Mouse (Mus musculus): ENCODE results near the gene Cyp26a1. TPM values are rescaled to one million over a fixed set of nuclear protein-coding genes. Genes with fewer than 3 reads are reported as not detected.

Gene Cyp26a1
- 1.7 and 2.1 TPM in 2 replicates for polyA plus RNA-seq (2015; fragmentation: Nextera tagmentation; extraction: Ambion mirVana)

DNA sequence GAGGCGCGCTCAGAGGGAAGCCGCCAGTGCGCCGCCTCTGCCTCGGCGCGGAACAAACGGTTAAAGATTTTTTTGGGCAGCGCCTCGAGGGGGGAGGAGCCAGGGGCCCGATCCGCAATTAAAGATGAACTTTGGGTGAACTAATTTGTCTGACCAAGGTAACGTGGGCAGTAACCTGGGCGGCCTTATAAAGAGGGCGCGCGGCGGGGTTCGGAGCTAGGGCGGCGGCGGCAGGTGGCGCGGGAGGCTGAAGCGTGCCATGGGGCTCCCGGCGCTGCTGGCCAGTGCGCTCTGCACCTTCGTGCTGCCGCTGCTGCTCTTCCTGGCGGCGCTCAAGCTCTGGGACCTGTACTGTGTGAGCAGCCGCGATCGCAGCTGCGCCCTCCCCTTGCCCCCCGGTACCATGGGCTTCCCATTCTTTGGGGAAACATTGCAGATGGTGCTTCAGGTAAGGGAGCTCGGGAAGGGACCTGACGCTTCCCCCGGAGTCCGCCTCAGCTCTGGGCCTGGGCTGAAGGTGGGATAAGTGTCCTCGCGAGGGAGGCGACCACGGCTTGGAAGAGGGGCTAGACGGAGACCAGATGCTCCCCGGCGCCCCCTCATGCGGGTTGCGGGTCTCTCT is at the start of gene Cyp26a1:
TSS of gene Cyp26a1 (plus strand) at position 148 of the 622 bp plus-strand sequence.
- H3K4me1 ChIP-seq (replicated peaks), result peaks cover 39% of the 10 kb centered on the region
- no peaks in the 10 kb centered on the region for H3K36me3 ChIP-seq
- peak within 1 kb of the TSS; percentile 50 for H3K4me3 ChIP-seq
- H3K4me2 ChIP-seq, result peak within 1 kb of the TSS; percentile 82
- under 1% methylated on average over 49 of the region's 51 CpGs for WGBS
- no peaks in the 10 kb centered on the region for H3K9me3 ChIP-seq (replicated peaks)
- peaks cover 100% of the 10 kb centered on the region for H3K27me3 ChIP-seq
- no peak for ATAC-seq (replicated peaks; ENCODE audit: insufficient number of reproducible peaks, insufficient read depth, low FRiP score, low read depth)
- no peak within 1 kb of the TSS for H3K9ac ChIP-seq
- no peak within 1 kb of the TSS for H3K27ac ChIP-seq

DNA sequence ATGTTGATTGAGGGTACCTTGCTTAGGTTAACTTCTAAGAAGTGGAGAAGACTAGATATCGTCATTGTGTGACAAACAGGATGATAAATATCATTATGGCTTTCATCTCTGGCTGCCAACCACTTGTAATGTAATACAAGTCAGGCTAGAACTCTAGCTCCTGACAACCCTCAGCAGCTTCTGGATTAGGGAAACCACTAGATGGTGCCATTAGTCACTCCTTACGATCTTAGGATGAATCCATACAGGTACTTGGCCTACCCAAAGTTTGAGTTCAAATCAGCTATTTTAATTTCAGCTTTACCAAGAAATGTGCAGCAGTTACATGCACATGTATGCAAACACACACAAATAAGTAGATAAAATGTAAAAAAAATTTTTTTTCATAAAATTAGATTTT is 49.6 kb upstream of the Cyp26a1 start:
- no peak overlapping the region for H3K4me3 ChIP-seq
- H3K27me3 ChIP-seq, result no peaks in the 10 kb centered on the region
- H3K9me3 ChIP-seq (replicated peaks), result no peaks in the 10 kb centered on the region
- no peak overlapping the region for H3K4me2 ChIP-seq
- no peak overlapping the region for H3K9ac ChIP-seq
- no peak overlapping the region for H3K27ac ChIP-seq
- H3K4me1 ChIP-seq (replicated peaks), result no peaks in the 10 kb centered on the region
- ATAC-seq (replicated peaks; ENCODE audit: insufficient number of reproducible peaks, insufficient read depth, low FRiP score, low read depth), result no peak
- no peaks in the 10 kb centered on the region for H3K36me3 ChIP-seq
- 37% methylated on average over 2 of the region's 2 CpGs for WGBS

DNA sequence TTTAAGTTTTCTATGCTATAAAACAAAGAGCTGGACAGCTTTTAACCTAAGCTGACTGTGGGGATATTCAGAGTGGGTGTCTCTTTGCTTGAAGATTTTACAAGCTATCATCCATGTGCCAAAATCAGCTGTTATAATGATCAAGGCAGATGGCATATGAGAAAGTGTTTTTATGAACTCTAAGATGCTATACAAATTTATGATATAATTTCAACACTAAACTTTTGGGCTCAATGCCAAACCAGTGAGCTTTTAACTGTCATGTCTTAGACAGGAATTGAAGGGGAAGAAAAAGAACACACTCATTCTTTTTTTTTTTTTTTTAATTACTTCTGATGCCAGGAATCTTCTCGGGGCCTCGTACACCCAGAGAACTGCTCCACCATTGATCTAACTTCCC is 47.1 kb upstream of the Cyp26a1 start:
- 59% methylated on average over 2 of the region's 2 CpGs for WGBS
- H3K27me3 ChIP-seq, result no peaks in the 10 kb centered on the region
- no peak overlapping the region for H3K4me3 ChIP-seq
- H3K9ac ChIP-seq, result no peak overlapping the region
- H3K27ac ChIP-seq, result no peak overlapping the region
- H3K36me3 ChIP-seq, result no peaks in the 10 kb centered on the region
- no peaks in the 10 kb centered on the region for H3K4me1 ChIP-seq (replicated peaks)
- H3K9me3 ChIP-seq (replicated peaks), result no peaks in the 10 kb centered on the region
- ATAC-seq (replicated peaks; ENCODE audit: insufficient number of reproducible peaks, insufficient read depth, low FRiP score, low read depth), result no peak
- H3K4me2 ChIP-seq, result no peak overlapping the region

DNA sequence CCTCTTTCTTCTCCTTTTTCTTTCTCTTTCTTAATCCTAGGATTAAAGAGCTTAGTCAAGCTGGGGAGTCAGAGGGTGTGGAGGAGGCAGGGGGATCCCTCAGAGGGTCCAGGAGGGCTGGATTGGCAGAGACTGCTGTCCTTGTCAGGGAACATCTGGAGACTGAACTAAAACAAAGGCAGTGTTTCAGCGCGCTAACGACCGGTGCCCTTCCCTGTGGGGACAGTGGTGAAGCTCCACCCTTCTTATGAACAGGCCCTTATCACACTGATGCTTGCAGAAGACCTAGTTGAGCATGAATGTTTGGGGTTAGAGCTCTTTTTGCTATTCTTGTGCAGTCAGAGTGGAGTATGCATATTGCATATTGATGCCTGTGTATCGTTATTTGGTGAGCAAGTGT is 43.6 kb upstream of the Cyp26a1 start:
- Histone ChIP-seq H3K27ac (no peak overlapping the region), H3K9me3 (replicated peaks) (no peaks in the 10 kb centered on the region), H3K9ac (no peak overlapping the region), H3K4me3 (no peak overlapping the region), H3K4me1 (replicated peaks) (no peaks in the 10 kb centered on the region), H3K36me3 (no peaks in the 10 kb centered on the region), H3K4me2 (no peak overlapping the region), H3K27me3 (no peaks in the 10 kb centered on the region)
- 45% methylated on average over 5 of the region's 5 CpGs for WGBS
- no peak for ATAC-seq (replicated peaks; ENCODE audit: insufficient number of reproducible peaks, insufficient read depth, low FRiP score, low read depth)

DNA sequence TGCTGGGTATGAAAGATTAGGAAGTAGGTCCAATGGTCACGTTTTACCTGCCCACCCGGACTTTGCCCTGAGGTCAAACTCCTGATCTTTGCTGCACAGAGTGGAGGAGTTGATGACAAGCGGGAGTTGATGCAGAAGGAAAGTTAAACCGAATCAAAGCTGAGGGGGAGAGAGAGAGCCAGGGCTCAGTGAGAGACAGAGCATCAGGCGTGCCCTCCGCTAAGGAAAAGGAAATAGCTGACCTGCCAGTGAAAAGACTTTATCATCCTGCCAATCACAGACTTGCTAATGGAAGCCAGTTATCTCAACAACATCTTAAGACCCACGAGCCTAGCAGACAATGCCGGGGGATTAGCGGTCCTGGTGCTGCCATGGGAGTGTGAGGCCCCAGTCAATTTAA is 41.2 kb upstream of the Cyp26a1 start:
- ATAC-seq (replicated peaks; ENCODE audit: insufficient number of reproducible peaks, insufficient read depth, low FRiP score, low read depth), result no peak
- Histone ChIP-seq H3K4me1 (replicated peaks) (no peaks in the 10 kb centered on the region), H3K27ac (no peak overlapping the region), H3K9me3 (replicated peaks) (no peaks in the 10 kb centered on the region), H3K36me3 (no peaks in the 10 kb centered on the region), H3K4me2 (no peak overlapping the region), H3K4me3 (no peak overlapping the region), H3K9ac (no peak overlapping the region), H3K27me3 (no peaks in the 10 kb centered on the region)
- 23% methylated on average over 9 of the region's 9 CpGs for WGBS

DNA sequence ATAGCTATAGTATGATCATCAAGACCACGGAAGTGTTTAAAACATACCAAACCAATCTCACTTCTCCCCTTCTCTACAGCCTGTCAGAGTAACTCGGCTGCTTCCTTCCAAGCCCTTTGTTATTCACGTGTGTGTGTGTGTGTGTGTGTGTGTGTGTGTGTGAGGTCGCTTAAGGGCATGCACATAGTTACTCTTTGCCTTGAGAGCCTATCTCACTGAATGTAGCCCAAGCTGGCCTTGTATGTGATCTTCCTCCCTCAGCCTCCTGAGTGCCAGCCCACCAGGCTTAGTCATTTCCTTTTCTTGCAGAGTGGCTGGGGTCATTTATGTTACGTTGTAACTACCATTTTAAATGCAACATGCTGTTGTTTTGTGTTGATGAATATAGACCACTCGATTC is 32.3 kb upstream of the Cyp26a1 start:
- WGBS, result 71% methylated on average over 6 of the region's 6 CpGs
- no peak overlapping the region for H3K4me2 ChIP-seq
- no peaks in the 10 kb centered on the region for H3K36me3 ChIP-seq
- no peaks in the 10 kb centered on the region for H3K27me3 ChIP-seq
- no peak overlapping the region for H3K4me3 ChIP-seq
- H3K27ac ChIP-seq, result no peak overlapping the region
- H3K9me3 ChIP-seq (replicated peaks), result no peaks in the 10 kb centered on the region
- no peak for ATAC-seq (replicated peaks; ENCODE audit: insufficient number of reproducible peaks, insufficient read depth, low FRiP score, low read depth)
- H3K9ac ChIP-seq, result no peak overlapping the region
- no peaks in the 10 kb centered on the region for H3K4me1 ChIP-seq (replicated peaks)

DNA sequence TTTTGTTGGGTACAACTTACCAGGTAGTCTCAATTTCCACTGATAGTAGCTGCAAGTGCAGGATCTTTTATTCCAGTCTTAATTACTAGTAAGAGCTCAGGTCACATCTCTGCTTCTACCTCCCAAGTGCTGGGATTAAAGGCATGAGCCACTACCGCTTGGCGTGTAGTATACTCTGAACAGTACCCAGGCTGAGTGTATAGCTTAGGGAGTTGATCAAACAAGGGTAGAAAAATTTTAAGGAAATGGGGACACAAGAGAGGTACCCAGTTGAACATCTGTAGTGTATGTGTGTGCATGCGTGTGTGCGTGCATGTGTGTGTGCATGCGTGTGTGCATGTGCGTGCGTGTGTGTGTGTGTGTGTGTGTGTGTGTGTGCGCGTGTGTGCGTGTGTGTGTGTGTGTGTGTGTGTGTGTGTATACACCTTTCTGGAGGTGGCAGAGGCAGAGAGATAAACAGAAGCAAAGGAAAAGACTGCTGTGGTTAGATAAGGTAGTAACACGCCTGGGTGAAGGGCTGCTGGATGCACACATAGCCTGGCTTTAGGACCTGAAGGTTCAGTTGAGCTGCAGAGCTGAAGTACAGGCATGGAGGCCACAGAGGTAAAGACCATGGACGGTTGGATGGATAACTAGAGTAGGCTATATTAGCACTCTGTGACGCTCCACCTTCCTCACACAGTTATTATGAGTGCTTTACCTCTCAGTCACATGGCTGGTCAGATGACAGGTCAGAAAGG is 29.6 kb upstream of the Cyp26a1 start:
- Histone ChIP-seq H3K36me3 (no peaks in the 10 kb centered on the region), H3K4me1 (replicated peaks) (no peaks in the 10 kb centered on the region), H3K27ac (no peak overlapping the region), H3K27me3 (no peaks in the 10 kb centered on the region), H3K9ac (no peak overlapping the region), H3K4me3 (no peak overlapping the region), H3K4me2 (no peak overlapping the region), H3K9me3 (replicated peaks) (no peaks in the 10 kb centered on the region)
- no peak for ATAC-seq (replicated peaks; ENCODE audit: insufficient number of reproducible peaks, insufficient read depth, low FRiP score, low read depth)
- 72% methylated on average over 13 of the region's 13 CpGs for WGBS

DNA sequence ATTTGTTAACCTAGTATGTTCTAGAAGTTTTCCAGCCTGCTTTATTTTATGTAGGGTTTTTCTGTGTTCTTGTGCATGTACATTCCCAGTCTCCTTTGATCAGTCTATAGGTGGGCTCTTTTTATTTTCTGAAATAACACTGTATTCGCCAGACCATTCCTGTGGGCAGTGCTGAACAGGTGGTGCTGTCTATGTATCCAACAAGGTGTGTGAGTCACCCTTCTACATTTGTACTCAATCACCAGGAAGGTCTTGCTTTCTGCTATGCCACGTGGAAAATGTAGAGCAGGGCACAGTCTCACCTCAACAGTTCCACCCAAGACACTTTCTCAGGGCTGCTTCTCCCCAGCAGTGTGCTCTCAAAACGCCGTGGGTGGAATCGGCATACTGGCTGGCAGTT is 28.9 kb upstream of the Cyp26a1 start:
- no peak for ATAC-seq (replicated peaks; ENCODE audit: insufficient number of reproducible peaks, insufficient read depth, low FRiP score, low read depth)
- Histone ChIP-seq H3K4me2 (no peak overlapping the region), H3K9ac (no peak overlapping the region), H3K27ac (no peak overlapping the region), H3K36me3 (no peaks in the 10 kb centered on the region), H3K4me3 (no peak overlapping the region), H3K9me3 (replicated peaks) (no peaks in the 10 kb centered on the region), H3K4me1 (replicated peaks) (no peaks in the 10 kb centered on the region), H3K27me3 (no peaks in the 10 kb centered on the region)
- 89% methylated on average over 5 of the region's 5 CpGs for WGBS

DNA sequence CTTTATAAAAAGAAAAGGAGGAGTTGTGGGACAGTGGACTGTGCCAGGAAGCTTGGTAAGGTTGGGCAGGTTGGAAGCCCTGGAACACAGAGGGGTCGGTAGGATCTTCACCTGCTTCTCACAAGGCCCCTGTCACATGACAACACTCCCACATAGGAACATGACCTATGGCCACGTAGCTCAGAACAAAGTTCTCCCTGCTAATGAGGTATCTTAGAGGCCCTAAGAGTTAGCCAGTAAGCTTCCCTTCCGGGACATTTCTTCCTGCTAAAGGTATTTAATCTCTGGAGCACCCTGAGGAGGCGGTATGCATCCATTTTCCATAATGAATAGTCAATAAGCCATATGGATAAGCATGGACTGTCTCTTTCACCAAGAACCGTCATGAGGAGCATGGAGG is 28.1 kb upstream of the Cyp26a1 start:
- H3K9ac ChIP-seq, result no peak overlapping the region
- no peaks in the 10 kb centered on the region for H3K4me1 ChIP-seq (replicated peaks)
- no peak overlapping the region for H3K4me2 ChIP-seq
- H3K9me3 ChIP-seq (replicated peaks), result no peaks in the 10 kb centered on the region
- no peaks in the 10 kb centered on the region for H3K27me3 ChIP-seq
- no peak overlapping the region for H3K4me3 ChIP-seq
- H3K36me3 ChIP-seq, result no peaks in the 10 kb centered on the region
- ATAC-seq (replicated peaks; ENCODE audit: insufficient number of reproducible peaks, insufficient read depth, low FRiP score, low read depth), result no peak
- 82% methylated on average over 5 of the region's 5 CpGs for WGBS
- H3K27ac ChIP-seq, result no peak overlapping the region

DNA sequence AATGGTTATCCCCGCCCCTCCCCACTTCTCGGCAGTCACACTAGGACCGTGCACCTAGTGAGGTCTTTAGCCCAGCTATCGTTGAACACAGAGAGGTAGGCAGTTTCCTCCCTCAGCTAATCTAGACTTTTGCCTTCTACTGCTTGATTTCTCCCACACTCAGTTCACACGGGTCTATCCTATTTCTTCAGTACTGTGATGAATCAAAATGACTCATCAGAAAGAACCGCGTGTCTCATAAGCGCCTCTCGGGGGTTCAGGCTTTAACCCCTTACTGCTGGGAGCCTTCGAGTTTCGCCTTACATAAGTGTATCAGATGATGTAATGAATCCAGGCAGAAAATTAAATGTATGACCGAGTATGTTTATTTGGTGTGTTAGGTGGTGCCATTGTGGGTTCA is 24.2 kb upstream of the Cyp26a1 start:
- no peaks in the 10 kb centered on the region for H3K9me3 ChIP-seq (replicated peaks)
- H3K27ac ChIP-seq, result no peak overlapping the region
- no peaks in the 10 kb centered on the region for H3K36me3 ChIP-seq
- 55% methylated on average over 12 of the region's 12 CpGs for WGBS
- H3K4me2 ChIP-seq, result no peak overlapping the region
- no peak overlapping the region for H3K4me3 ChIP-seq
- ATAC-seq (replicated peaks; ENCODE audit: insufficient number of reproducible peaks, insufficient read depth, low FRiP score, low read depth), result no peak
- no peak overlapping the region for H3K9ac ChIP-seq
- H3K27me3 ChIP-seq, result no peaks in the 10 kb centered on the region
- H3K4me1 ChIP-seq (replicated peaks), result no peaks in the 10 kb centered on the region

DNA sequence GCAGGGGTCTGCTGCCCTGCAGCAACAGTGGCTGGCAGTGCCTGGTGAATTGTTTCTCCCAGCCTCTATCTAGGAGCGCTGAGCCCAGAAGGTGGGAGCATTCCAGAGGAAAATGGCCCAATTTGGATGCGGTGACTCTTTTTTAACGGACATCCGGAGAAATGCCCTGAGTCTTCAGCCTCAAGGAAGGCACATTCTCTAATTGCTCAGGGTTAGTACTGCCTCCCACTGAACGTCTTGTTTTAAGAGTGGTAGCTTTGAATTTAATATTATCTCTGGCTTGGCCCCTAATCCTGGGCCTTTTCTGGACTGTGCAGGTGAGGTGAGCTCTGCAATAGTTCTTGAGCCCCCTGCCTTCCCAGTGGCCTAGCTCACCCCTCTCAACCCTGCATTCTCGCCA is 12.3 kb upstream of the Cyp26a1 start, which contains the start of gene Cyp26c1:
TSS of gene Cyp26c1 (plus strand) at position 301 of the 400 bp plus-strand sequence.
- H3K9ac ChIP-seq, result no peak within 1 kb of the TSS
- no peak for ATAC-seq (replicated peaks; ENCODE audit: insufficient number of reproducible peaks, insufficient read depth, low FRiP score, low read depth)
- H3K4me1 ChIP-seq (replicated peaks), result peaks cover 16% of the 10 kb centered on the region
- no peaks in the 10 kb centered on the region for H3K36me3 ChIP-seq
- peaks cover 69% of the 10 kb centered on the region for H3K27me3 ChIP-seq
- WGBS, result 39% methylated on average over 6 of the region's 6 CpGs
- H3K4me3 ChIP-seq, result no peak within 1 kb of the TSS
- no peak within 1 kb of the TSS for H3K4me2 ChIP-seq
- no peaks in the 10 kb centered on the region for H3K9me3 ChIP-seq (replicated peaks)
- H3K27ac ChIP-seq, result no peak within 1 kb of the TSS

DNA sequence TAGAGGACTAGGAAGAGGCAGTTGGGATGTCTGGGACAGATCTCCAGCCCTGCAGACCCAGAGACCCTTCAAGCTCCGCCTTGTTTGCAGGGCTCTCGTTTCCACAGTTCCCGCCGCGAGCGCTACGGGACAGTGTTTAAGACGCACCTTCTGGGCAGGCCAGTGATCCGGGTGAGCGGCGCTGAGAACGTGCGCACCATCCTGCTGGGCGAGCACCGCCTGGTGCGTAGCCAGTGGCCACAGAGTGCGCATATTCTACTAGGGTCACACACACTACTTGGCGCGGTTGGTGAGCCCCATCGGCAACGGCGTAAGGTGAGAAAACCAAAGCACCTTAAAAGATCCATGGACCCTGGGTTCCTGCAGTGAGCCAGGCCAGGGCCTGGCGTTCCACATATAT is 11.3 kb upstream of the Cyp26a1 start:
- H3K9me3 ChIP-seq (replicated peaks), result no peaks in the 10 kb centered on the region
- no peaks in the 10 kb centered on the region for H3K36me3 ChIP-seq
- no peak overlapping the region for H3K9ac ChIP-seq
- WGBS, result 12% methylated on average over 23 of the region's 23 CpGs
- no peak overlapping the region for H3K27ac ChIP-seq
- H3K4me1 ChIP-seq (replicated peaks), result peaks cover 19% of the 10 kb centered on the region
- H3K27me3 ChIP-seq, result peaks cover 80% of the 10 kb centered on the region
- ATAC-seq (replicated peaks; ENCODE audit: insufficient number of reproducible peaks, insufficient read depth, low FRiP score, low read depth), result no peak
- no peak overlapping the region for H3K4me2 ChIP-seq
- no peak overlapping the region for H3K4me3 ChIP-seq
